Mouse (Mus musculus) layer of hippocampus, adult 9-11 months (tissue): ENCODE measurements around the gene Rasgef1b.

ENCODE experiments used
- DNase-seq: peaks from one replicate; pipeline ENCODE4 v3.0.0; 2022

The Rasgef1b gene

GRCm38 (mm10) chr5:99525649-99526048, 203.2 kb downstream of the Rasgef1b start:
- no peak for DNase-seq

- no peak for DNase-seq
These were observed 206.1 kb downstream of the Rasgef1b start for GRCm38 (mm10) chr5:99522571-99523269.

- peak; percentile 40 for DNase-seq
These were observed 207.5 kb downstream of the Rasgef1b start for GRCm38 (mm10) chr5:99521411-99521810.

- DNase-seq = no peak
These were observed 209.3 kb downstream of the Rasgef1b start for GRCm38 (mm10) chr5:99519556-99519955.

- no peak for DNase-seq
These were observed 209.8 kb downstream of the Rasgef1b start for GRCm38 (mm10) chr5:99519023-99519422.

DNA sequence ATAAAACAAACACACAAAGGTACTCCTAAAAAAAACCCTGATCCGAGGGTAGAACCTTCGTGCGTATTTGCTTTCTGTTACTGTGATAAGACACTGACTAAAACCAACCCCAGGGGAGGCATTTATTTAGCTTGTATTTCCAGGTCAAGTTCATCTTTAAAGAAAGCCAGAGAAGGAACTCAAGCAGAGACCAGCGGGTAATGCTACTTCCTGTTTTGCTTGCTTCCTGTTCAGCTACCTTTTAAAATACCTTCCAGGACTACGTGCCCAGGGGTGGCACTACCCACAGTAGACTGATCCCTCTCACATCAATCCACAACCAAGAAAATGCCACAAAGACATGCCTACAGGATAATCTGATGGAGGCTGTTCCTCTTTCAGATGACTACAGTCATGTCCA, 212.7 kb downstream of the Rasgef1b start:
- no peak for DNase-seq

DNA sequence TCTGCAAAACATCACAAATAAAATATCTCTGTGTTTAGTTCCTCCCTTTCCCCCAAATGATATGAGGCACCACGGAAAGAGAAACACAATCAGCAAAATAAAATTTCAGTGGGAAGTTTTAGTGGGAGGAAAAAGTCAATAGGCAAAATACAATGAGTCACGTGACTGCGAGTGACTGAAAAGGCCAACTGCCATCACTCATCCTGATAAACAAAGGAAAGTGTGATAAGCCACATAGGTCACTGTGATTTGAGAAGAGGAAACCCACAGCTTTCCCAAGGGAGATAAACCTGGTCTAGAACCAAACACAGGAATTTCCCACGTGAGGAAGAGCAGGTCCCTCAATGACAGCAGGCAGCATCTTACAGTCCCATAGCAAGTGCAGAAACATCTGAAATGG, 213.1 kb downstream of the Rasgef1b start:
- no peak for DNase-seq

DNA sequence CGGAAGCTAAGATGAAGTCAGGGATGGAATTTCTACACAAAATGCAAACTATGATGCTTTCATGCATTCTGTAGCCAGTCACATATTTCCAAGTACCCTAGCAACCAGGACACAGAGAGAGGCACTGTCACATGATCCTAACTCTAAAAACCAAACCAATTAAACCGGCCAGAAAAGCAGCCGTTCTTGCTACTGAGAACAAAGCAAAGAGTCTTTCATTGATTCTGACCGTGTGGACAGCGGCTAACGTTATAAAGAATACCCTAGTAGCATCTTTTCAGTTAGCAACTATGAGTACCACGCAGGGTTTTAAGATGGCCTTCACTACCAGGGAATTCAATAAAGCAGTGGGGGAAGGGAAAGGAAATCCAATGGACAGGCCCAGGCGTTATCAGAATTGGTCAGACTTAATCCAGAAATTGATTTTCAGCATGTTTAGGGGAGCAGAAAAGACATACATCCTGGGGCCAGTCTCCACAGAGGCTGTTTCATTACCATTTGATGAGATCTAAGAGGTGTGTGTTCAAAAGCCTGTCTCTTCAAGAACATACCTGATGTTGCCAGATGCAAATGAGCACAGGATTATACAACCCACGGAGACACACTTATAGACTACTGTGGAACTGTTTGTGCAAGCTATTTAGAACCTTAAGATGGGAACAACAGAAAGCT, 215.5 kb downstream of the Rasgef1b start:
- DNase-seq = no peak

DNA sequence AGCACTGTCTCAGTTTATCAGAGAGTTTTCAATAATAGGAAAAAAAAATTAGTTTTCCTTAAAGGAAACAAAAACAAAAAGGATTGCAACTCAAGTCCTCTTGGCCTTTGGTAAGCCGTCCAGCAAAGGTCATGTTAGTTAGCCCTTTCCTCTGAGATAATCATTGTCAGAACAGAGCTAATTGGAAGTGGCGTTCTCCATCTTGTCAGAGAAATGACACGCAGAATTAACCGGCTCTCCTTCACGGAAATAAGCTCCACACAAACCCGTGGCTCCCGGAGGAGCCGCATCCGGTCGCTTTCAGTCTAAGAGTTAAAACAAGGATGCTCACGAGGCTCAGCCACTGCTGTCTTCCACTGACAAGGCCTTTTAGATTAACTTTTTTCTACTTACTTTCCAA, 217.8 kb downstream of the Rasgef1b start:
- DNase-seq = no peak

DNA sequence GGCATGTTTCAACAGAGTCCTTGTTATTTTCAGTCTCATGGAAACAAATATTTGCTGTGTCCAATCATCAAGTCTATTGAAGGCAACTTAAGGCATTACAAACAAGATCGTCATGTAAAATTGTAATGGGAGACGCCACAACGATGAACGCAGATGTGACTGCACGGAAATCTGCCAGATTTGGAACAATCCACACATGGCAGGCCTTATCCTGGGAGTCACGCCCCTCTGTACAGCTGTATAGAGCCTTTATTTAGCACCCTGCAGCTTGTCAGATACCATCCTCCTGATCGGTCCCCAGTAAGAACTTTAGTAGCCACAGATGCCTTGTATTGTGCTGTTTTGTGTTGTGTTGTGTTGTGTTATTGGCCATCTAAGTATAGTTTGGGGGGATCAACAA, 222.8 kb downstream of the Rasgef1b start:
- no peak for DNase-seq

GRCm38 (mm10) chr5:99504349-99504830, 224.5 kb downstream of the Rasgef1b start:
- DNase-seq = peak; percentile 58

DNA sequence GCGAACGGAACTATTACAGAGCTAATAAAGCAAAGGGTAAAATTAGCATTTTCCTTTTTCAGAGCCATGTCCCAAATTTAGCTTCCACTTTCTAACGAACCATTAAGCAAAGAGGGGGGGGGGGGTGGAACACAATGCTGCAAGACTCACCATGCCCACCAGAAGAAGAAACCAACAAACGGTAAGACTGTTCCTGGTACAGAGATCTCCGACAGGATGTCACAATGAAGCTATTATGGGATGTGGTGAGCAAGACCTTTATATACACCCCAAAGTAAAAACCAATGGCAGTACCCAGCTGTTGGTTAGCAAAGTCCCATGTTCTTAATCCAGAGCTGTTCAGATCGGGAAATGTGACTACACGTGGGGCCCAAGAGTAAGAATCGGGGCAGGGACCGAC, 226.2 kb downstream of the Rasgef1b start:
- DNase-seq = no peak

GRCm38 (mm10) chr5:99499404-99500089, 229.3 kb downstream of the Rasgef1b start:
- no peak for DNase-seq

DNA sequence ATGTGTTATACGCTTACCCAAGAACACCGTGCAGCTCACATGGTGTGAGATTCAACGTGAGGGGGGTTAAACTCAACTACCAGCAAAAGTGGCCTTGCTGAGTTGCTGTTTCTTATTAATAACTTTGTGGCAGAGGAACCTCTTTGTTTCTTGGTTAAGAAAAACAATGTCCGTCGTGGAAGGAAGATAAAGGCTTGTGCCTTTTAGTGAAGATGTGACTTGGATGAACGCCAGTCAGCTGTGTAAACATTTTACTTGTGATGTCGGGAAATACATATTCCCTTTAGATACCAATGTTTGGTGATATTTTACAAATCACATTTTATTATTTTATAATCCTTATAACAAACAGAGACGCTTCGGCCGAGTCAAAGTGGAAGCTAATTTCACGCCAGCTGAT, 231.0 kb downstream of the Rasgef1b start:
- no peak for DNase-seq

DNA sequence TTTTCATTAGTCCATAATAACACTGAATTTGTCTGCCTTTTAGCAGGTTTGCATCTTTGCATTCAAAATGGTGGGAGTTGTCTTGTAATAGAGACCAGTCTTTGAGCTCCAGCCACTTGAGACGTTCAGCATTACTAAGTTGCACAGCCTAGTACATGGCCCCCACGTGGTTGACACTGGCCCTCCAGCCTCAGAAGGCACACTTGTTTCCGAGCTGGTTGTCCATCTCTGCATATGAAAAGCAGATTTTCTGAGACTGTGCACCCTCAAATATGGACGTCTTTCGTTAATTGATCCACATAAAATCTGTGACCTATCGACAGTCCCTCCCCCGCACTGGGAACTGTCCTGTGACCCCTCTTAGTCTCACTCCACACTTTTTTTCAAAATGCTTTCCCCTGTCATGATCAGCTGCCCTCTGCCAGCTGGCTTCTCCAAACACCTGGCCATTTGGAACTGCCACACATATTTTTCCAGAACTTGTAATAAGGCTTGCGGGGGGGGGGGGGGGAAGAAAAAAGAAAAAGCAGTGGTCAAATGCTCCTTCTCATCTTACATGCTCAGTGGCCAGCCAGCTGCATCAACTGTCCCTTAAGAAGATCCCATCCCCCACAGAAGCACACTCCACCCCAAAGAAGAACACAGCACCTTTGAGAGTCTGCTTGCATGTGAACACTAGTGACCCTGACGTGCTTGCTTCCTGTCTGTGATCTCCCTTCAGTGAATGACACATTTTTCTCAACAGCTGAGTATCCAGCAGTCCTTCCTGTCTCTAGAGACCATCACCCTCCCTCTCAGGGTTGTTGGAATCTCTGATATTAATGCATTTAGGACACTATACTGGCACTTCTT, 231.7 kb downstream of the Rasgef1b start:
- no peak for DNase-seq

- no peak for DNase-seq
These were observed 232.8 kb downstream of the Rasgef1b start for GRCm38 (mm10) chr5:99496157-99496453.

DNA sequence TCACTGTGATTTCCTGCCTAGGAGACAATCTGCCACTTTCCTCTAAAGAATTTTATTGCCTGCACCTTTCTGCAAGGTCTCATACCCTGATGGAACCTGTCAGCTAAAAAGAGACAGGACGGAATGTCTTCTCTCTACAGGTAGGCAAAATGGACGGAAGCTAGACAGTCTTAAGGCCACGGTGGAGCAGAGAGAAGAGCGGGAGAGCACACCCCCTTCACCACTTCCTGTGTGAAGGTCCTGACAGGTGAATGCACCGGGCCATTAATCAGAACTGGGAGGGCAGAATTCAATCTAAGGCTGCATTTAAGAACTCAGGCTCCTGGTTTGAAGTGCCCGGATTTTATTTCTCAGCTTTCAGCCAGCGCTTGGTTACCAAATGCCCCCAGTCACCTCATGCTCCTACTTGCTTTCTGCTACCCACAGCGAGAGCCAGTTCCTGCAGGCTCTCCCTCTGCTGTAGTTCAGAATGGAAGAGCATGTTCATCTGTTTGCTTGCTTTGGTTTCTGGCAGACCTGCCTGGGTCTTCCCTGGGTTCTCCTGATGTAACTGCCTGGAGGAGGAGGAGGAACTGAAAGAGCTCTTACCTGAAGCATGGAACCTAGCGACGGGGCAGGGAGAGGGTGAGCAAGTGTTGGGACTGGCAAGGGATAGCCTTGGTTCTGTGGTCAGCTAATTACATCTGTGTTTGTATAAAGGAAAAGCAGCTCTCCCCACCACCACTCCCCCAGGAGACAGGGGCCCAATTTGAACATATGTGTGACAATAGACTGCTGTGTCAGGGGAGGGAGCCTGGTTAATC, 233.3 kb downstream of the Rasgef1b start:
- no peak for DNase-seq

- no peak for DNase-seq
These were observed 235.0 kb downstream of the Rasgef1b start for GRCm38 (mm10) chr5:99493861-99494260.

DNA sequence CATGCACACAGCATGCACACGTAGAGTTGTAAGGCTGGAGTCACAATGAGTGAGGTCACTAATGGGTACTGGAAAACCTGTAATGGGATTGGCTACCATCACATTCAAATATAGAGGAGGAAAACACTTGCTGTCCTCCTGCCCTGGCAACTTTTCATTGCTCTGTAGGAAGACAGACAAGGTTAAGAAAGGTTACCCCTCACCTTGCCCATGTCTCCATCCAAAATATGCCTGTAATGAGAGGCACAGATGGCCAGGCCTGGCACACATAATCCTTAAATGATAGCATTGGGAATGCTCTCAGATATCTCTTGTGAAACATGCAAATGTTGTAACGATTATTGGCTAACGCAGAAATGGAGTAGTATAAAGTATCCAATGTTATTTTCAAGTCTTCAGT, 235.8 kb downstream of the Rasgef1b start:
- no peak for DNase-seq

GRCm38 (mm10) chr5:99488479-99489158, 240.2 kb downstream of the Rasgef1b start:
- DNase-seq = no peak

- DNase-seq = peak; percentile 33
These were observed 241.6 kb downstream of the Rasgef1b start for GRCm38 (mm10) chr5:99487009-99487858.
